Mouse (Mus musculus): ENCODE results near the gene Ak5. TPM values are rescaled to one million over a fixed set of nuclear protein-coding genes. Genes with fewer than 3 reads are reported as not detected.

The Ak5 gene
- polyA plus RNA-seq, 1 experiment, result 9.7 TPM

- DNase-seq, result no peak
- H3K27me3 ChIP-seq (ENCODE audit: control insufficient read depth, insufficient read depth, low read length), result no peaks in the 10 kb centered on the region
- no peaks in the 10 kb centered on the region for H3K4me1 ChIP-seq (ENCODE audit: control insufficient read depth, insufficient read depth, low read length)
- 79% methylated on average over 10 of the region's 10 CpGs for WGBS
- H3K4me3 ChIP-seq (replicated peaks; ENCODE audit: insufficient read depth, low read depth, low read length), result no peak overlapping the region
- TF ChIP-seq POLR2A (IDR thresholded peaks at IDR 0.05; ENCODE audit: borderline replicate concordance, insufficient read depth, low read length), result no peak
- TF ChIP-seq CTCF (IDR thresholded peaks at IDR 0.05; ENCODE audit: borderline replicate concordance, insufficient read depth, low read depth, low read length), result no peak
- no peak overlapping the region for H3K27ac ChIP-seq (ENCODE audit: insufficient read depth, low read length)
Measured at GRCm38 (mm10) chr3:152470347-152470746, 197.8 kb downstream of the Ak5 start.

- Histone ChIP-seq H3K27me3 (ENCODE audit: control insufficient read depth, insufficient read depth, low read length) (no peaks in the 10 kb centered on the region), H3K4me3 (replicated peaks; ENCODE audit: insufficient read depth, low read depth, low read length) (no peak overlapping the region), H3K27ac (ENCODE audit: insufficient read depth, low read length) (no peak overlapping the region), H3K4me1 (ENCODE audit: control insufficient read depth, insufficient read depth, low read length) (no peaks in the 10 kb centered on the region)
- TF ChIP-seq POLR2A (IDR thresholded peaks at IDR 0.05; ENCODE audit: borderline replicate concordance, insufficient read depth, low read length) (no peak), CTCF (IDR thresholded peaks at IDR 0.05; ENCODE audit: borderline replicate concordance, insufficient read depth, low read depth, low read length) (no peak)
- WGBS, result 64% methylated on average over 18 of the region's 18 CpGs
- DNase-seq, result no peak
Measured at GRCm38 (mm10) chr3:152469423-152470200, 198.5 kb downstream of the Ak5 start.

- Histone ChIP-seq H3K4me1 (ENCODE audit: control insufficient read depth, insufficient read depth, low read length) (no peaks in the 10 kb centered on the region), H3K27ac (ENCODE audit: insufficient read depth, low read length) (no peak overlapping the region), H3K27me3 (ENCODE audit: control insufficient read depth, insufficient read depth, low read length) (no peaks in the 10 kb centered on the region), H3K4me3 (replicated peaks; ENCODE audit: insufficient read depth, low read depth, low read length) (no peak overlapping the region)
- no peak for DNase-seq
- TF ChIP-seq CTCF (IDR thresholded peaks at IDR 0.05; ENCODE audit: borderline replicate concordance, insufficient read depth, low read depth, low read length) (no peak), POLR2A (IDR thresholded peaks at IDR 0.05; ENCODE audit: borderline replicate concordance, insufficient read depth, low read length) (no peak)
- WGBS, result 86% methylated on average over 12 of the region's 12 CpGs
Measured at GRCm38 (mm10) chr3:152468569-152469041, 199.6 kb downstream of the Ak5 start.

GRCm38 (mm10) chr3:152468032-152468431, 200.1 kb downstream of the Ak5 start:
- WGBS, result 86% methylated on average over 8 of the region's 8 CpGs
- no peaks in the 10 kb centered on the region for H3K4me1 ChIP-seq (ENCODE audit: control insufficient read depth, insufficient read depth, low read length)
- no peak for DNase-seq
- no peak for TF ChIP-seq POLR2A (IDR thresholded peaks at IDR 0.05; ENCODE audit: borderline replicate concordance, insufficient read depth, low read length)
- TF ChIP-seq CTCF (IDR thresholded peaks at IDR 0.05; ENCODE audit: borderline replicate concordance, insufficient read depth, low read depth, low read length), result no peak
- no peak overlapping the region for H3K4me3 ChIP-seq (replicated peaks; ENCODE audit: insufficient read depth, low read depth, low read length)
- H3K27ac ChIP-seq (ENCODE audit: insufficient read depth, low read length), result no peak overlapping the region
- no peaks in the 10 kb centered on the region for H3K27me3 ChIP-seq (ENCODE audit: control insufficient read depth, insufficient read depth, low read length)

GRCm38 (mm10) chr3:152467312-152467711, 200.8 kb downstream of the Ak5 start:
- no peak for TF ChIP-seq POLR2A (IDR thresholded peaks at IDR 0.05; ENCODE audit: borderline replicate concordance, insufficient read depth, low read length)
- no peak for TF ChIP-seq CTCF (IDR thresholded peaks at IDR 0.05; ENCODE audit: borderline replicate concordance, insufficient read depth, low read depth, low read length)
- 77% methylated on average over 4 of the region's 4 CpGs for WGBS
- Histone ChIP-seq H3K4me1 (ENCODE audit: control insufficient read depth, insufficient read depth, low read length) (no peaks in the 10 kb centered on the region), H3K27me3 (ENCODE audit: control insufficient read depth, insufficient read depth, low read length) (no peaks in the 10 kb centered on the region), H3K4me3 (replicated peaks; ENCODE audit: insufficient read depth, low read depth, low read length) (no peak overlapping the region), H3K27ac (ENCODE audit: insufficient read depth, low read length) (no peak overlapping the region)
- no peak for DNase-seq

- WGBS, result 93% methylated on average over 9 of the region's 9 CpGs
Measured at GRCm38 (mm10) chr3:152466849-152467248, 201.3 kb downstream of the Ak5 start.

GRCm38 (mm10) chr3:152465338-152465737, 202.8 kb downstream of the Ak5 start:
- no peak for DNase-seq
- TF ChIP-seq POLR2A (IDR thresholded peaks at IDR 0.05; ENCODE audit: borderline replicate concordance, insufficient read depth, low read length) (no peak), CTCF (IDR thresholded peaks at IDR 0.05; ENCODE audit: borderline replicate concordance, insufficient read depth, low read depth, low read length) (no peak)
- Histone ChIP-seq H3K27ac (ENCODE audit: insufficient read depth, low read length) (no peak overlapping the region), H3K4me1 (ENCODE audit: control insufficient read depth, insufficient read depth, low read length) (no peaks in the 10 kb centered on the region), H3K4me3 (replicated peaks; ENCODE audit: insufficient read depth, low read depth, low read length) (no peak overlapping the region), H3K27me3 (ENCODE audit: control insufficient read depth, insufficient read depth, low read length) (no peaks in the 10 kb centered on the region)
- 82% methylated on average over 6 of the region's 6 CpGs for WGBS

More at GRCm38 (mm10) chr3:152466849-152467248, 201.3 kb downstream of the Ak5 start:
- Histone ChIP-seq H3K4me3 (replicated peaks; ENCODE audit: insufficient read depth, low read depth, low read length) (no peak overlapping the region), H3K27ac (ENCODE audit: insufficient read depth, low read length) (no peak overlapping the region), H3K4me1 (ENCODE audit: control insufficient read depth, insufficient read depth, low read length) (no peaks in the 10 kb centered on the region), H3K27me3 (ENCODE audit: control insufficient read depth, insufficient read depth, low read length) (no peaks in the 10 kb centered on the region)
- TF ChIP-seq CTCF (IDR thresholded peaks at IDR 0.05; ENCODE audit: borderline replicate concordance, insufficient read depth, low read depth, low read length) (no peak), POLR2A (IDR thresholded peaks at IDR 0.05; ENCODE audit: borderline replicate concordance, insufficient read depth, low read length) (no peak)
- no peak for DNase-seq

GRCm38 (mm10) chr3:152464462-152464861, 203.7 kb downstream of the Ak5 start:
- 96% methylated on average over 3 of the region's 3 CpGs for WGBS
- TF ChIP-seq POLR2A (IDR thresholded peaks at IDR 0.05; ENCODE audit: borderline replicate concordance, insufficient read depth, low read length) (no peak), CTCF (IDR thresholded peaks at IDR 0.05; ENCODE audit: borderline replicate concordance, insufficient read depth, low read depth, low read length) (no peak)

More at GRCm38 (mm10) chr3:152464462-152464861, 203.7 kb downstream of the Ak5 start:
- H3K4me3 ChIP-seq (replicated peaks; ENCODE audit: insufficient read depth, low read depth, low read length), result no peak overlapping the region
- DNase-seq, result no peak
- H3K27ac ChIP-seq (ENCODE audit: insufficient read depth, low read length), result no peak overlapping the region
- no peaks in the 10 kb centered on the region for H3K27me3 ChIP-seq (ENCODE audit: control insufficient read depth, insufficient read depth, low read length)
- no peaks in the 10 kb centered on the region for H3K4me1 ChIP-seq (ENCODE audit: control insufficient read depth, insufficient read depth, low read length)
